Mouse (Mus musculus) cerebellum, postnatal 10 days (tissue): Measurements from ENCODE around the gene Trp53i11.

Experiments used
- DNase-seq, 2 experiments: peaks; one replicate each; pipeline ENCODE4 v3.0.0; 2021; ENCODE audit warnings: mixed read lengths in 2 of 2

The Trp53i11 gene

GRCm38 (mm10) chr2:93243439-93244089, 56.2 kb downstream of the Trp53i11 start:
- DNase-seq: peak; percentile 67 to 75

DNA sequence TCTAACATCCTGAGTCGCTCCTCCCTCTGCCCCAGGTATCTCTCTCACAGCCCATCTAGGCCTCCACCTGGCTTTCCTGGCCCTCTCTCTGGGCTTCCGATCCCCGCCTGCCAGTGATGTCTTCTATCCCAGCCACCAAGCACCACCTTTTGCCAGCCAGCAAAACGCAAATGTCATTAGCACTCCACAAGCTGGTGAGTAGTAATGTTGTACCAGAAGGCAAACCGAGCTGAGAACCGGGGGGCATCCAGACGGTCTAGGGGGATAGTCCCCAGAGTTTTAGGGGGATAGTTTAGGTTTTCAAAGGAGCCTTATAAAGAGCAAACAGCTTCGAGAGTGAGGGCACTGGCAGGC, 56.7 kb downstream of the Trp53i11 start:
- DNase-seq: peak in 1 of 2 experiments; percentile 38

GRCm38 (mm10) chr2:93249058-93249457, 61.7 kb downstream of the Trp53i11 start:
- DNase-seq: peak in 1 of 2 experiments; percentile 34

- DNase-seq: no peak
These were observed 63.3 kb downstream of the Trp53i11 start for GRCm38 (mm10) chr2:93250611-93251010.
